Mouse (Mus musculus) neutrophil, adult 5-6 weeks (primary cell): Measurements from ENCODE around the gene Upk3bl. TPM values are rescaled to one million over a fixed set of nuclear protein-coding genes. Genes with fewer than 3 reads are reported as not detected.

ENCODE experiments used
- total RNA-seq: library from RNA; stranded (forward); fragments of 200-1000 nt; gene quantifications from 2 replicates; pipeline ENCODE4 v1.2.3, GENCODE M21; 2017

Gene Upk3bl
- total RNA-seq, 1 experiment from 2014 or later = 2.8 TPM

Other genes with a start within 250 kb of the Upk3bl start
- gene Srrm3, start 247.6 kb upstream of the Upk3bl start, total RNA-seq = not detected in 2 replicates
- not detected in 2 replicates for gene Hspb1, start 166.6 kb upstream of the Upk3bl start, total RNA-seq
- 66.7 and 70.0 TPM in 2 replicates for gene Ywhag, start 119.9 kb upstream of the Upk3bl start, total RNA-seq
- gene Ssc4d, start 80.0 kb upstream of the Upk3bl start, total RNA-seq = 5.0 and 5.6 TPM in 2 replicates
- gene Zp3, start 74.4 kb upstream of the Upk3bl start, total RNA-seq = not detected in 2 replicates
- 13.0 and 13.7 TPM in 2 replicates for gene Dtx2, start 59.7 kb upstream of the Upk3bl start, total RNA-seq
- gene Upk3b, start 16.0 kb upstream of the Upk3bl start, total RNA-seq = not detected in 2 replicates
- 7.3 and 8.5 TPM in 2 replicates for gene Rasa4, start 29.4 kb downstream of the Upk3bl start, total RNA-seq
- gene Polr2j, start 62.1 kb downstream of the Upk3bl start, total RNA-seq = 47.6 and 55.0 TPM in 2 replicates
- 32.9 and 34.4 TPM in 2 replicates for gene Lrwd1, start 81.6 kb downstream of the Upk3bl start, total RNA-seq
- 3.7 and 7.9 TPM in 2 replicates for gene Alkbh4, start 81.7 kb downstream of the Upk3bl start, total RNA-seq
- gene Orai2, start 116.2 kb downstream of the Upk3bl start, total RNA-seq = 92.9 and 95.5 TPM in 2 replicates
- 25.3 and 29.0 TPM in 2 replicates for gene Prkrip1, start 144.5 kb downstream of the Upk3bl start, total RNA-seq
- 7.9 and 8.4 TPM in 2 replicates for gene Sh2b2, start 192.1 kb downstream of the Upk3bl start, total RNA-seq